Mouse (Mus musculus) ES-E14 (cell line): ENCODE measurements at regions not wholly inside any gene's neighbourhood (a gene's known extent, or its start where the extent isn't known, plus 50 kb on each side); places are given as distances from the start of the nearest gene placed in this dataset.

ENCODE experiments used
- CHD2 ChIP-seq: IDR thresholded peaks from 2 replicates; pipeline ENCODE4 v1.6.1; 2014; ENCODE audit warnings: mild to moderate bottlenecking, low read depth, low read length, inconsistent platforms
- ZNF384 ChIP-seq: IDR thresholded peaks from 2 replicates; pipeline ENCODE4 v1.6.1; 2012; ENCODE audit warnings: low read depth, low read length, inconsistent platforms

- TF ChIP-seq CHD2 = no peak
- TF ChIP-seq ZNF384 = no peak
Measured at GRCm38 (mm10) chr3:6984918-6985317, 364.7 kb upstream of the 1700008P02Rik start.
